Mouse (Mus musculus) MEL (cell line): ENCODE results near the gene Ndufaf2. TPM values are rescaled to one million over a fixed set of nuclear protein-coding genes. Genes with fewer than 3 reads are reported as not detected.

ENCODE experiments used
- DNase-seq: peaks from one replicate; pipeline ENCODE4 v3.0.0; 2011; ENCODE audit warnings: low read depth, low spot score
- H3K27ac ChIP-seq: 2 replicates; pipeline ENCODE4 v1.5.1; 2012; ENCODE audit warnings: low read depth, mild to moderate bottlenecking, control low read depth, low read length, moderate library complexity; ENCODE audit not compliant: control insufficient read depth
- H3K27me3 ChIP-seq, 2 experiments: fragments of 150-350 bp in 1 of 2; sonication (generic) in 1 of 2; 2 replicates each; pipeline ENCODE4 v1.6.1; 2012; ENCODE audit warnings: low read length in 2 of 2, mild to moderate bottlenecking in 2 of 2, improper control_type of control experiment in 1 of 2, moderate library complexity in 1 of 2; ENCODE audit not compliant: insufficient read depth in 2 of 2, control insufficient read depth in 1 of 2
- H3K36me3 ChIP-seq, 2 experiments: 2 replicates each; pipeline ENCODE4 v1.6.1; 2012 to 2014; ENCODE audit warnings: low read length in 2 of 2, improper control_type of control experiment in 1 of 2, inconsistent platforms in 1 of 2, mild to moderate bottlenecking in 1 of 2; ENCODE audit not compliant: insufficient read depth in 2 of 2, control insufficient read depth in 1 of 2
- H3K4me1 ChIP-seq, 2 experiments: fragments of 150-350 bp in 1 of 2; sonication (generic) in 1 of 2; 2 replicates each; pipeline ENCODE4 v1.6.1; 2012; ENCODE audit warnings: low read length in 2 of 2, improper control_type of control experiment in 1 of 2, mild to moderate bottlenecking in 1 of 2; ENCODE audit not compliant: insufficient read depth in 2 of 2, control insufficient read depth in 1 of 2
- H3K4me3 ChIP-seq, 2 experiments: fragments of 150-350 bp in 1 of 2; sonication (generic) in 1 of 2; 2 replicates each; pipeline ENCODE4 v1.5.1; 2012; ENCODE audit warnings: low read depth in 2 of 2, low read length in 2 of 2, mild to moderate bottlenecking in 2 of 2, moderate library complexity in 2 of 2, control low read depth in 1 of 2, improper control_type of control experiment in 1 of 2; ENCODE audit not compliant: control insufficient read depth in 1 of 2, insufficient read depth in 1 of 2
- H3K79me2 ChIP-seq: 2 replicates; pipeline ENCODE4 v1.6.1; 2012; ENCODE audit warnings: mild to moderate bottlenecking, low read length, moderate library complexity; ENCODE audit not compliant: control insufficient read depth, poor library complexity, insufficient read depth
- H3K9ac ChIP-seq: 2 replicates; pipeline ENCODE4 v1.6.1; 2012; ENCODE audit warnings: low read depth, mild to moderate bottlenecking, control low read depth, low read length, moderate library complexity; ENCODE audit not compliant: control insufficient read depth, poor library complexity, severe bottlenecking
- H3K9me3 ChIP-seq: fragments of 150-350 bp; sonication (generic); replicated peaks from 2 replicates; pipeline ENCODE4 v1.6.1; 2012; ENCODE audit warnings: mild to moderate bottlenecking, low read length, improper control_type of control experiment, moderate library complexity; ENCODE audit not compliant: insufficient read depth
- BHLHE40 ChIP-seq: IDR thresholded peaks from 2 replicates; pipeline ENCODE4 v1.6.1; 2012; ENCODE audit warnings: low read depth, mild to moderate bottlenecking, inconsistent platforms, low read length, improper control_type of control experiment, borderline replicate concordance
- CTCF ChIP-seq, 3 experiments: IDR thresholded peaks in 2 of 3; conservative IDR thresholded peaks in 1 of 3; 2 replicates each; pipeline ENCODE4 v1.5.1; 2011 to 2012; ENCODE audit warnings: low read length in 3 of 3, low read depth in 2 of 3, mild to moderate bottlenecking in 2 of 3, improper control_type of control experiment in 1 of 3, inconsistent platforms in 1 of 3, mixed read lengths in 1 of 3, moderate library complexity in 1 of 3; ENCODE audit not compliant: control insufficient read depth in 1 of 3, insufficient read depth in 1 of 3, poor library complexity in 1 of 3, severe bottlenecking in 1 of 3
- EP300 ChIP-seq, 2 experiments: IDR thresholded peaks; 2 replicates each; pipeline ENCODE4 v1.6.1; 2011; ENCODE audit warnings: improper control_type of control experiment in 2 of 2, low read length in 2 of 2, low read depth in 1 of 2, mild to moderate bottlenecking in 1 of 2
- ETS1 ChIP-seq: IDR thresholded peaks from 2 replicates; pipeline ENCODE4 v1.6.1; 2012; ENCODE audit warnings: low read depth, mild to moderate bottlenecking, inconsistent platforms, low read length, improper control_type of control experiment, moderate library complexity
- HCFC1 ChIP-seq: IDR thresholded peaks from 2 replicates; pipeline ENCODE4 v1.6.1; 2012; ENCODE audit warnings: low read depth, mild to moderate bottlenecking, inconsistent platforms, low read length, improper control_type of control experiment, moderate library complexity
- MAX ChIP-seq: IDR thresholded peaks from 2 replicates; pipeline ENCODE4 v1.6.1; 2011; ENCODE audit warnings: low read length, improper control_type of control experiment
- MAZ ChIP-seq: IDR thresholded peaks from 2 replicates; pipeline ENCODE4 v1.6.1; 2012; ENCODE audit warnings: low read depth, mild to moderate bottlenecking, inconsistent platforms, low read length, improper control_type of control experiment
- MXI1 ChIP-seq: IDR thresholded peaks from 2 replicates; pipeline ENCODE4 v1.6.1; 2011; ENCODE audit warnings: mild to moderate bottlenecking, low read depth, low read length, improper control_type of control experiment
- POLR2A ChIP-seq, 2 experiments: IDR thresholded peaks; 2 replicates each; pipeline ENCODE4 v1.6.1; 2011 to 2012; ENCODE audit warnings: low read length in 2 of 2, mild to moderate bottlenecking in 2 of 2, control low read depth in 1 of 2, improper control_type of control experiment in 1 of 2, low read depth in 1 of 2, moderate library complexity in 1 of 2; ENCODE audit not compliant: control insufficient read depth in 1 of 2, insufficient read depth in 1 of 2, poor library complexity in 1 of 2
- POLR2AphosphoS2 ChIP-seq: IDR thresholded peaks from 2 replicates; pipeline ENCODE4 v1.6.1; 2011; ENCODE audit warnings: low read length, improper control_type of control experiment
- RAD21 ChIP-seq: IDR thresholded peaks from 2 replicates; pipeline ENCODE4 v1.6.1; 2011; ENCODE audit warnings: mild to moderate bottlenecking, low read depth, low read length, improper control_type of control experiment
- RCOR1 ChIP-seq: IDR thresholded peaks from 2 replicates; pipeline ENCODE4 v1.6.1; 2012; ENCODE audit warnings: low read depth, mild to moderate bottlenecking, inconsistent platforms, low read length, improper control_type of control experiment
- SMC3 ChIP-seq: IDR thresholded peaks from 2 replicates; pipeline ENCODE4 v1.6.1; 2011; ENCODE audit warnings: low read depth, low read length, improper control_type of control experiment
- TAL1 ChIP-seq: IDR thresholded peaks from 2 replicates; pipeline ENCODE4 v1.6.1; 2012; ENCODE audit warnings: mild to moderate bottlenecking, inconsistent platforms, low read length, moderate library complexity, mixed read lengths
- UBTF ChIP-seq: IDR thresholded peaks from 2 replicates; pipeline ENCODE4 v1.6.1; 2012; ENCODE audit warnings: low read depth, mild to moderate bottlenecking, inconsistent platforms, low read length, improper control_type of control experiment, moderate library complexity, borderline replicate concordance; ENCODE audit not compliant: insufficient read depth
- USF2 ChIP-seq, 2 experiments: IDR thresholded peaks; 2 replicates each; pipeline ENCODE4 v1.6.1; 2011 to 2012; ENCODE audit warnings: improper control_type of control experiment in 2 of 2, low read length in 2 of 2, borderline replicate concordance in 1 of 2, inconsistent platforms in 1 of 2, low read depth in 1 of 2, mild to moderate bottlenecking in 1 of 2; ENCODE audit not compliant: insufficient read depth in 1 of 2
- ZC3H11A ChIP-seq: IDR thresholded peaks from 2 replicates; pipeline ENCODE4 v1.6.1; 2012; ENCODE audit warnings: low read depth, mild to moderate bottlenecking, inconsistent platforms, low read length, improper control_type of control experiment
- ZMIZ1 ChIP-seq: IDR thresholded peaks from 2 replicates; pipeline ENCODE4 v1.6.1; 2012; ENCODE audit warnings: low read depth, mild to moderate bottlenecking, inconsistent platforms, low read length, improper control_type of control experiment, moderate library complexity
- ZNF384 ChIP-seq: IDR thresholded peaks from 2 replicates; pipeline ENCODE4 v1.6.1; 2012; ENCODE audit warnings: low read depth, mild to moderate bottlenecking, inconsistent platforms, low read length, improper control_type of control experiment
- polyA plus RNA-seq, 2 experiments: library from polyadenylated mRNA; stranded (reverse) in 1 of 2; unstranded in 1 of 2; fragments of >175 nt in 1 of 2; fragments of >200 nt in 1 of 2; gene quantifications; 2 replicates each; pipeline versions ENCODE4 v1.2.1 to v1.2.4; 2012; ENCODE audit warnings: low replicate concordance in 2 of 2, low read depth in 1 of 2; ENCODE audit not compliant: insufficient read length in 2 of 2, insufficient read depth in 1 of 2, missing spikeins in 1 of 2
- total RNA-seq: library from RNA; depleted of rRNA; stranded (reverse); fragments of 300-350 nt; gene quantifications from 2 replicates; pipeline ENCODE4 v1.2.3, GENCODE M21; 2012

Gene Ndufaf2
- total and polyA plus RNA-seq, 3 experiments: 50.9 to 76.0 TPM; not detected in 1

- Histone ChIP-seq H3K4me3 (no peak overlapping the region), H3K27ac (no peak overlapping the region), H3K9me3 (no peaks in the 10 kb centered on the region), H3K36me3 (no peaks in the 10 kb centered on the region), H3K79me2 (no peaks in the 10 kb centered on the region; the same call in 1 of the 2 replicates), H3K27me3 (no peaks in the 10 kb centered on the region), H3K4me1 (no peaks in the 10 kb centered on the region), H3K9ac (no peak overlapping the region)
- DNase-seq: peak; percentile 64
- TF ChIP-seq BHLHE40 (no peak), POLR2A (IDR thresholded peaks at IDR 0.05; ENCODE audit: control insufficient read depth in 1 of 2, insufficient read depth in 1 of 2, low read depth in 1 of 2, low read length in 2 of 2, poor library complexity in 1 of 2) (no peak), ZNF384 (peak; percentile 68), UBTF (no peak), POLR2AphosphoS2 (no peak), MXI1 (no peak), USF2 (IDR thresholded peaks at IDR 0.05; ENCODE audit: borderline replicate concordance in 1 of 2, insufficient read depth in 1 of 2, low read depth in 1 of 2, low read length in 2 of 2) (no peak), ETS1 (no peak), CTCF (IDR thresholded peaks at IDR 0.05 in 2 of 3, conservative IDR thresholded peaks at IDR 0.05 in 1 of 3; ENCODE audit: control insufficient read depth in 1 of 3, insufficient read depth in 1 of 3, low read depth in 2 of 3, low read length in 3 of 3, poor library complexity in 1 of 3, severe bottlenecking in 1 of 3) (peak; percentile 54 to 65 (median 64)), RCOR1 (no peak), RAD21 (peak; percentile 37), SMC3 (peak; percentile 57), ZC3H11A (0 out of 2 replicates have a peak, but pooled peaks have one; percentile 20), HCFC1 (no peak)
Measured at GRCm38 (mm10) chr13:108127130-108127529, 31.3 kb downstream of the Ndufaf2 start.

GRCm38 (mm10) chr13:108126246-108126645, 32.2 kb downstream of the Ndufaf2 start:
- no peaks in the 10 kb centered on the region for H3K27me3 ChIP-seq
- no peaks in the 10 kb centered on the region for H3K36me3 ChIP-seq
- TF ChIP-seq CTCF (IDR thresholded peaks at IDR 0.05 in 2 of 3, conservative IDR thresholded peaks at IDR 0.05 in 1 of 3; ENCODE audit: control insufficient read depth in 1 of 3, insufficient read depth in 1 of 3, low read depth in 2 of 3, low read length in 3 of 3, poor library complexity in 1 of 3, severe bottlenecking in 1 of 3) (no peak), MAX (no peak), ZMIZ1 (no peak), MAZ (no peak), USF2 (IDR thresholded peaks at IDR 0.05; ENCODE audit: borderline replicate concordance in 1 of 2, insufficient read depth in 1 of 2, low read depth in 1 of 2, low read length in 2 of 2) (no peak), EP300 (IDR thresholded peaks at IDR 0.05; ENCODE audit: low read depth in 1 of 2, low read length in 2 of 2) (no peak), TAL1 (no peak)
- H3K4me3 ChIP-seq: no peak overlapping the region
- no peak overlapping the region for H3K9ac ChIP-seq
- no peaks in the 10 kb centered on the region; the same call in 1 of the 2 replicates for H3K79me2 ChIP-seq
- DNase-seq: no peak
- H3K9me3 ChIP-seq: no peaks in the 10 kb centered on the region
- no peaks in the 10 kb centered on the region for H3K4me1 ChIP-seq
- no peak overlapping the region for H3K27ac ChIP-seq
